Mouse (Mus musculus) kidney, adult 2 months (tissue): ENCODE data around the gene Muc15.

Experiments used
- CTCF ChIP-seq: fragments of 200-500 bp; conservative IDR thresholded peaks from 2 replicates; pipeline ENCODE4 v1.5.1; 2011; ENCODE audit warnings: low read depth, mild to moderate bottlenecking, control low read depth, low read length, moderate library complexity, mixed read lengths; ENCODE audit not compliant: insufficient read depth, insufficient read length
- POLR2A ChIP-seq: fragments of 200-500 bp; IDR thresholded peaks from one replicate; pipeline ENCODE4 v1.6.1; 2011; ENCODE audit warnings: low read depth, low read length, control low read depth

DNA sequence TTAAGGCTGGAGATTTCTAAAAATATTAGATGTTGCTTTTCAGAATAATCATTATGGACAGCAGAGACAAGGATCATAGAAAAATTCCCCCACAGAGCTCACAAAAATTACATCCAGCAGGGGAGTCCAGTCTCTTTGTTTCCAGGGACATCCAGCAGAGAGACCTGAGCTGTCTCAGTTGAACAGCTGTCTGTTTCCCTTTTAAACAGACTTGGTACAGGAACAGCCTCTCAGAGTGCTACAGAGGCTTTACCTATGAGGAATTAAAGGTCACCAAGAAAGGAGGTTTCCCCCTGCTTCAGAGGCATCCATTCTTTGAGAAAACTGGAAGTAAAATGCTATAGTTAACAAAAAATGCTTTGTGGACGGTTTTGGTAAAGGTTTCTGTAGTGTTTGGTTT is 19.4 kb downstream of the Muc15 start:
- TF ChIP-seq POLR2A (no peak), CTCF (no peak)
